Mouse (Mus musculus) myocyte (in vitro differentiated cells): ENCODE results near the gene Rab6a. TPM values are rescaled to one million over a fixed set of nuclear protein-coding genes. Genes with fewer than 3 reads are reported as not detected.
A peak's percentile ranks its signal among the peaks of the same experiment; 100 is the strongest.
"Not testable (repeated sequence)": the region's sequence is repeated elsewhere in the genome, so short reads cannot be mapped to it uniquely, and the experiment has no call there.

Experiments
- H3K27me3 ChIP-seq: one replicate; pipeline ENCODE4 v1.6.1; 2011; ENCODE audit not compliant: control insufficient read depth, insufficient read depth, insufficient read length
- H3K36me3 ChIP-seq: one replicate; pipeline ENCODE4 v1.6.1; 2011; ENCODE audit not compliant: control insufficient read depth, insufficient read depth
- H3K4me2 ChIP-seq: one replicate; pipeline ENCODE4 v1.6.1; 2011; ENCODE audit warnings: low read depth, control low read depth
- H3K4me3 ChIP-seq: one replicate; pipeline ENCODE4 v1.5.1; 2011; ENCODE audit warnings: mild to moderate bottlenecking, control low read depth, moderate library complexity
- H3K79me2 ChIP-seq: one replicate; pipeline ENCODE4 v1.6.1; 2011; ENCODE audit not compliant: control insufficient read depth, insufficient read depth
- H3ac ChIP-seq: one replicate; pipeline ENCODE4 v1.6.1; 2011; ENCODE audit not compliant: control insufficient read depth, insufficient read length
- CEBPB ChIP-seq: IDR thresholded peaks from 2 replicates; pipeline ENCODE4 v1.6.1; 2011; ENCODE audit warnings: mild to moderate bottlenecking, moderate library complexity; ENCODE audit not compliant: poor library complexity, insufficient read depth, severe bottlenecking
- E2F4 ChIP-seq: IDR thresholded peaks from one replicate; pipeline ENCODE4 v1.6.1; 2011; ENCODE audit warnings: mild to moderate bottlenecking, control low read depth, moderate library complexity; ENCODE audit not compliant: insufficient read depth
- MAX ChIP-seq: IDR thresholded peaks from one replicate; pipeline ENCODE4 v1.6.1; 2011; ENCODE audit warnings: low read depth, mild to moderate bottlenecking, control low read depth
- MYOD1 ChIP-seq, 3 experiments: IDR thresholded peaks; one replicate each; pipeline ENCODE4 v1.6.1; 2011; ENCODE audit warnings: control low read depth in 2 of 3, low read depth in 2 of 3, mild to moderate bottlenecking in 2 of 3, moderate library complexity in 1 of 3; ENCODE audit not compliant: insufficient read length in 2 of 3, control insufficient read depth in 1 of 3
- MYOG ChIP-seq, 3 experiments: IDR thresholded peaks; one replicate each; pipeline ENCODE4 v1.6.1; 2011; ENCODE audit warnings: control low read depth in 2 of 3, low read depth in 2 of 3, mild to moderate bottlenecking in 2 of 3; ENCODE audit not compliant: insufficient read length in 2 of 3, control insufficient read depth in 1 of 3, insufficient read depth in 1 of 3
- POLR2A ChIP-seq: IDR thresholded peaks from one replicate; pipeline ENCODE4 v1.6.1; 2011; ENCODE audit warnings: low read depth, mild to moderate bottlenecking, control low read depth, moderate library complexity; ENCODE audit not compliant: insufficient read length
- POLR2AphosphoS2 ChIP-seq: IDR thresholded peaks from one replicate; pipeline ENCODE4 v1.6.1; 2011; ENCODE audit warnings: low read depth, control low read depth; ENCODE audit not compliant: insufficient read length
- REST ChIP-seq: IDR thresholded peaks from one replicate; pipeline ENCODE4 v1.6.1; 2011; ENCODE audit warnings: mild to moderate bottlenecking, control low read depth, moderate library complexity; ENCODE audit not compliant: insufficient read depth, insufficient read length
- SRF ChIP-seq: IDR thresholded peaks from one replicate; pipeline ENCODE4 v1.6.1; 2011; ENCODE audit warnings: low read depth; ENCODE audit not compliant: control insufficient read depth, insufficient read length
- TCF12 ChIP-seq: IDR thresholded peaks from one replicate; pipeline ENCODE4 v1.6.1; 2011; ENCODE audit warnings: mild to moderate bottlenecking, control low read depth; ENCODE audit not compliant: poor library complexity, insufficient read depth, severe bottlenecking
- TCF3 ChIP-seq: IDR thresholded peaks from one replicate; pipeline ENCODE4 v1.6.1; 2011; ENCODE audit warnings: low read depth, control low read depth; ENCODE audit not compliant: insufficient read length
- USF1 ChIP-seq: IDR thresholded peaks from one replicate; pipeline ENCODE4 v1.6.1; 2011; ENCODE audit warnings: low read depth, mild to moderate bottlenecking, control low read depth, moderate library complexity
- polyA plus RNA-seq: library from polyadenylated mRNA; unstranded; fragments of >200 nt; fragmentation: generic; extraction: Trizol; gene quantifications from one replicate; pipeline ENCODE4 v1.2.1, GENCODE M21; 2012; ENCODE audit warnings: missing spikeins

Gene Rab6a
- polyA plus RNA-seq: 48.5 TPM

GRCm38 (mm10) chr7:100607214-100608129 lies at the start of gene Rab6a:
Gene Rab6a, plus strand, starts transcription at chr7:100607410.
- peak within 1 kb of the TSS; percentile 77 for H3K4me3 ChIP-seq
- peak; percentile 71 for TF ChIP-seq SRF
- TF ChIP-seq REST: peak; percentile 28
- no peak for TF ChIP-seq TCF12
- TF ChIP-seq POLR2A: peak; percentile 98
- peak in 2 of 3 experiments; percentile 39 to 73 for TF ChIP-seq MYOG (IDR thresholded peaks at IDR 0.05; ENCODE audit: control insufficient read depth in 1 of 3, insufficient read depth in 1 of 3, insufficient read length in 2 of 3, low read depth in 2 of 3)
- TF ChIP-seq TCF3: no peak
- TF ChIP-seq MAX: no peak
- peak; percentile 97 for TF ChIP-seq POLR2AphosphoS2
- TF ChIP-seq MYOD1 (IDR thresholded peaks at IDR 0.05; ENCODE audit: control insufficient read depth in 1 of 3, insufficient read length in 2 of 3, low read depth in 2 of 3): peak in 2 of 3 experiments; percentile 17 to 42
- peaks cover 42% of the 10 kb centered on the region for H3K79me2 ChIP-seq
- H3K27me3 ChIP-seq: no peaks in the 10 kb centered on the region
- no peaks in the 10 kb centered on the region for H3K36me3 ChIP-seq
- peak within 1 kb of the TSS; percentile 94 for H3K4me2 ChIP-seq
- H3ac ChIP-seq: peak within 1 kb of the TSS; percentile 99

- H3K79me2 ChIP-seq: no peaks in the 10 kb centered on the region
Measured at GRCm38 (mm10) chr7:100559331-100559730, 47.9 kb upstream of the Rab6a start.

DNA sequence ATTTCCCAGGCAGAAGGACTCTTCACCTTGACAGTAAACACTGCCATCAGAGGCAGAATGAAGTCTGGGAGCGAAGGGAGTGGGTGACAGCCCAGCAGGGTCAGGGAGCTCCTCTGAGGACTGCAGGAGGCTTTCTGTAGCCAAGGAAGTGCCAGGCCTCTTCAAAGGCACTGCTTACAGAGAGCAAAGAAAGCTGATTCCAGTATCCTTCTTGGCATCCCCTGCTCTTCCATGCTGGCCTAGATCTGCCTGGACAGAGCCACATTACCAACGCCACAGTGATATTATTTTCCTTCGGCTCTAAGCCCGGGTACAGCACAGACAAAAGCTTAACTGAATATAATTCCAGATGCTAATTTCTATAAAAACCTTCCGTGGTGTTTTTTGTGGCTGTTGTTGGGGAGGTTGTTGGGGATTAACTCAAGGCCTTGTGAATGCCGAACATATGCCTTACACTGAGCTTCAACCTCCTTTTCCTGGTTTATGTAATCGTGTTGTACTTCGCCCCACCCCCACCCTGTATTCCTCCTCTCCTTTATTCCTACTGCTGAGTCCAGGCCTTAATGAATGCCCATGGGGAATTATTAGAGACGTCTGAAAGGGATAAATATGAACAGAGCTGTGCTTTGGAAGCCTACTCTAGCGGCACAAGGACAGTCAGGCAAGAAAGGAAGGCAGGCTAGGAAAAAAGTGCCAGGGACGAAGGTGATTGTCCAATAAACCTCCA lies 45.2 kb upstream of the Rab6a start:
- Histone ChIP-seq H3K79me2 (no peaks in the 10 kb centered on the region), H3K36me3 (no peaks in the 10 kb centered on the region), H3K4me3 (no peak overlapping the region), H3K27me3 (no peaks in the 10 kb centered on the region), H3ac (no peak overlapping the region), H3K4me2 (no peak overlapping the region)
- TF ChIP-seq SRF: no peak
- no peak for TF ChIP-seq REST
- no peak for TF ChIP-seq TCF3
- TF ChIP-seq TCF12: no peak

More at GRCm38 (mm10) chr7:100559331-100559730, 47.9 kb upstream of the Rab6a start:
- Histone ChIP-seq H3K27me3 (no peaks in the 10 kb centered on the region), H3K4me3 (no peak overlapping the region), H3K4me2 (no peak overlapping the region), H3ac (no peak overlapping the region), H3K36me3 (no peaks in the 10 kb centered on the region)
- TF ChIP-seq TCF3 (no peak), MYOD1 (IDR thresholded peaks at IDR 0.05; ENCODE audit: control insufficient read depth in 1 of 3, insufficient read length in 2 of 3, low read depth in 2 of 3) (no peak), REST (no peak), MAX (no peak), POLR2A (no peak), POLR2AphosphoS2 (no peak), TCF12 (no peak), E2F4 (no peak), CEBPB (no peak), SRF (no peak), USF1 (no peak)

DNA sequence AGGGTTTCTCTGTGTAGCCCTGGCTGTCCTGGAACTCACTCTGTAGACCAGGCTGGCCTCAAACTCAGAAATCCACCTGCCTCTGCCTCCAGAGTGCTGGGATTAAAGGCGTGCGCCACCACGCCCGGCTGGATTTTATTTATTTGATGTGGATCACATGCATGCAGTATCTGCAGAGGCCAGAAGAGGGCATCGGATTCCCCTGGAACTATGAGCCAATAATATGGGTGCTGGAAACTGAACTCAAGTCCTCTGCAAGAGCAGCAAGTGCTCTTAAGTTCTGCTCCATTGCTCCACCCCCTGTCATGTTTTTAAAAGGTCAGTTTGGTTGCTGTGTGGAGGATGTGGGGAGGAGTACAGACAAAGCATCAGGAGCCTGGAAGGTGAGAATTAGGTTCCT lies 40.0 kb upstream of the Rab6a start:
- H3K4me3 ChIP-seq, H3K36me3 ChIP-seq, H3ac ChIP-seq, H3K79me2 ChIP-seq, H3K27me3 ChIP-seq, H3K4me2 ChIP-seq: not testable (repeated sequence)

GRCm38 (mm10) chr7:100569907-100570306 lies 37.3 kb upstream of the Rab6a start:
- no peaks in the 10 kb centered on the region for H3K36me3 ChIP-seq
- H3K79me2 ChIP-seq: no peaks in the 10 kb centered on the region

More at GRCm38 (mm10) chr7:100569907-100570306, 37.3 kb upstream of the Rab6a start:
- H3ac ChIP-seq: no peak overlapping the region
- no peak overlapping the region for H3K4me3 ChIP-seq
- no peaks in the 10 kb centered on the region for H3K27me3 ChIP-seq
- no peak overlapping the region for H3K4me2 ChIP-seq
- TF ChIP-seq TCF12: no peak
- TF ChIP-seq POLR2A: no peak
- TF ChIP-seq TCF3: no peak
